Mouse (Mus musculus) lung, adult 2 months (tissue): ENCODE measurements around the gene Zc3h4.

ENCODE experiments used
- CTCF ChIP-seq: fragments of 200-500 bp; IDR thresholded peaks from 2 replicates; pipeline ENCODE4 v1.5.1; 2011; ENCODE audit warnings: mild to moderate bottlenecking, low read length, control low read depth; ENCODE audit not compliant: insufficient read depth
- POLR2A ChIP-seq: fragments of 200-500 bp; IDR thresholded peaks from 2 replicates; pipeline ENCODE4 v1.6.1; 2011; ENCODE audit warnings: low read depth, mild to moderate bottlenecking, control low read depth, low read length, borderline replicate concordance; ENCODE audit errors: extremely low read depth

- TF ChIP-seq POLR2A (no peak), CTCF (no peak)
Measured at GRCm38 (mm10) chr7:16451656-16452055, 50.9 kb downstream of the Zc3h4 start.
